Mouse (Mus musculus) liver, embryonic 14.5 days (tissue): Measurements from ENCODE around the gene Mettl2. TPM values are rescaled to one million over a fixed set of nuclear protein-coding genes. Genes with fewer than 3 reads are reported as not detected.

Source experiments
- ATAC-seq: fragments of 200-750 bp; cut with Nextera tagmentation; 2 replicates; pipeline ENCODE4 v1.8.0; 2017; ENCODE audit warnings: moderate number of reproducible peaks, mild to moderate bottlenecking, moderate library complexity; ENCODE audit not compliant: insufficient read depth
- DNase-seq, 3 experiments: peaks; one replicate each; pipeline ENCODE4 v3.0.0-alpha.2; 2012 to 2013; ENCODE audit warnings: low read depth in 3 of 3, low spot score in 3 of 3
- H3K27ac ChIP-seq: fragments of 300-500 bp; sonication (generic); 2 replicates; pipeline ENCODE4 v1.5.1; 2014; ENCODE audit warnings: moderate library complexity, mild to moderate bottlenecking, control low read depth, inconsistent platforms
- H3K27me3 ChIP-seq: fragments of 300-500 bp; sonication (generic); 2 replicates; pipeline ENCODE4 v1.6.1; 2014; ENCODE audit warnings: mild to moderate bottlenecking, low read length, moderate library complexity; ENCODE audit not compliant: control insufficient read depth, insufficient read depth
- H3K36me3 ChIP-seq: fragments of 300-500 bp; sonication (generic); replicated peaks from 2 replicates; pipeline ENCODE4 v1.6.1; 2014; ENCODE audit warnings: low read depth; ENCODE audit not compliant: control insufficient read depth, insufficient read depth
- H3K4me1 ChIP-seq, 2 experiments: fragments of 200-500 bp in 1 of 2; fragments of 300-500 bp in 1 of 2; sonication (generic) in 1 of 2; replicated peaks; 2 replicates each; pipeline ENCODE4 v1.6.1; 2012 to 2014; ENCODE audit warnings: antibody characterized with exemption in 1 of 2, inconsistent platforms in 1 of 2, low read length in 1 of 2; ENCODE audit not compliant: control insufficient read depth in 2 of 2, insufficient read depth in 2 of 2
- H3K4me2 ChIP-seq: fragments of 300-500 bp; sonication (generic); 2 replicates; pipeline ENCODE4 v1.6.1; 2014; ENCODE audit warnings: low read depth, mild to moderate bottlenecking, control low read depth, moderate library complexity
- H3K4me3 ChIP-seq, 2 experiments: fragments of 200-500 bp in 1 of 2; fragments of 300-500 bp in 1 of 2; sonication (generic) in 1 of 2; 2 replicates each; pipeline ENCODE4 v1.5.1; 2012 to 2014; ENCODE audit warnings: low read depth in 2 of 2, low read length in 2 of 2, mild to moderate bottlenecking in 2 of 2, control low read depth in 1 of 2, inconsistent platforms in 1 of 2, moderate library complexity in 1 of 2; ENCODE audit not compliant: insufficient read depth in 1 of 2
- H3K9ac ChIP-seq: fragments of 300-500 bp; sonication (generic); replicated peaks from 2 replicates; pipeline ENCODE4 v1.6.1; 2014; ENCODE audit warnings: mild to moderate bottlenecking, control low read depth, moderate library complexity
- H3K9me3 ChIP-seq: fragments of 300-500 bp; sonication (generic); 2 replicates; pipeline ENCODE4 v1.6.1; 2016; ENCODE audit warnings: low read length, mixed read lengths; ENCODE audit not compliant: control insufficient read depth
- CTCF ChIP-seq: IDR thresholded peaks from 2 replicates; pipeline ENCODE4 v1.5.1; 2016; ENCODE audit warnings: antibody characterized with exemption, low read depth, control low read depth
- EP300 ChIP-seq: IDR thresholded peaks from 2 replicates; pipeline ENCODE4 v1.6.1; 2016; ENCODE audit warnings: antibody characterized with exemption, low read depth
- WGBS: fragments of 180-500 bp; shearing (Covaris S2); extraction: QIAGEN DNeasy Blood & Tissue Kit; methylation state at CpG from one replicate; pipeline ENCODE4 v1.1.7; 2014; ENCODE audit not compliant: insufficient replicate concordance; 5-methylcytosine and 5-hydroxymethylcytosine counted together
- polyA plus RNA-seq, 2 experiments: library from polyadenylated mRNA; depleted of rRNA in 1 of 2; stranded (reverse) in 1 of 2; unstranded in 1 of 2; fragments of >200 nt; fragmentation: Nextera tagmentation in 1 of 2; extraction: Ambion mirVana in 1 of 2; gene quantifications; 2 replicates each; pipeline versions ENCODE4 v1.2.1 to v1.2.3; 2012 to 2014

Gene Mettl2
- polyA plus RNA-seq, 2 experiments: 14.6 to 16.6 TPM

- Histone ChIP-seq H3K27me3 (no peaks in the 10 kb centered on the region), H3K9me3 (no peaks in the 10 kb centered on the region), H3K4me3 (peak within 1 kb of the TSS; percentile 78 to 84; a peak in 3 of 4 replicates), H3K4me2 (peak within 1 kb of the TSS; percentile 83), H3K27ac (peak within 1 kb of the TSS; percentile 56), H3K36me3 (no peaks in the 10 kb centered on the region; the same call in 1 of the 2 replicates), H3K4me1 (peaks cover 14 to 16% of the 10 kb centered on the region in 2 experiments), H3K9ac (peak within 1 kb of the TSS; percentile 86)
- 65% methylated on average over 2 of the region's 2 CpGs for WGBS
- TF ChIP-seq EP300 (no peak), CTCF (no peak)
- ATAC-seq (no peak), DNase-seq (no peak)
Measured at GRCm38 (mm10) chr11:105178516-105178915, 52.3 kb downstream of the Mettl2 start, which contains the start of gene Tlk2. Tlk2 (plus strand) TSS chr11:105178807.

- no peaks in the 10 kb centered on the region for H3K9me3 ChIP-seq
- H3K27me3 ChIP-seq: no peaks in the 10 kb centered on the region
- DNase-seq (no peak), ATAC-seq (no peak)
- no peak for TF ChIP-seq EP300
- TF ChIP-seq CTCF: no peak
- 68% methylated on average over 4 of the region's 4 CpGs for WGBS
- H3K27ac ChIP-seq: peak overlapping the region; percentile 56
- H3K9ac ChIP-seq: peak overlapping the region; percentile 86
- peaks cover 14 to 16% of the 10 kb centered on the region in 2 experiments for H3K4me1 ChIP-seq
- H3K4me3 ChIP-seq: peak overlapping the region; percentile 78 to 84
- H3K4me2 ChIP-seq: peak overlapping the region; percentile 83
- H3K36me3 ChIP-seq: peaks cover 4% of the 10 kb centered on the region
Measured at GRCm38 (mm10) chr11:105179523-105179922, 53.3 kb downstream of the Mettl2 start.

- H3K36me3 ChIP-seq: peaks cover 10% of the 10 kb centered on the region
- TF ChIP-seq EP300: no peak
- TF ChIP-seq CTCF: no peak
- peak overlapping the region; percentile 82 for H3K27ac ChIP-seq
- peak; percentile 14 for ATAC-seq
- under 1% methylated on average over 35 of the region's 35 CpGs for WGBS
- peak overlapping the region; percentile 86 for H3K9ac ChIP-seq
- peak overlapping the region; percentile 78 to 84 for H3K4me3 ChIP-seq
- H3K4me2 ChIP-seq: peak overlapping the region; percentile 83
- H3K9me3 ChIP-seq: no peaks in the 10 kb centered on the region
- H3K27me3 ChIP-seq: no peaks in the 10 kb centered on the region
- no peak for DNase-seq
- H3K4me1 ChIP-seq: peaks cover 14 to 16% of the 10 kb centered on the region in 2 experiments
Measured at GRCm38 (mm10) chr11:105180471-105181091, 54.4 kb downstream of the Mettl2 start.

GRCm38 (mm10) chr11:105181126-105181637 lies 55.0 kb downstream of the Mettl2 start:
- under 1% methylated on average over 58 of the region's 60 CpGs for WGBS
- peaks cover 10% of the 10 kb centered on the region for H3K36me3 ChIP-seq
- H3K9ac ChIP-seq: peak overlapping the region; percentile 86
- H3K4me3 ChIP-seq: peak overlapping the region; percentile 78 to 84
- TF ChIP-seq CTCF (no peak), EP300 (peak; percentile 33; the same call in 1 of the 2 replicates)
- peak; percentile 91 for ATAC-seq
- peaks cover 14 to 16% of the 10 kb centered on the region in 2 experiments for H3K4me1 ChIP-seq
- H3K27me3 ChIP-seq: no peaks in the 10 kb centered on the region
- no peaks in the 10 kb centered on the region for H3K9me3 ChIP-seq
- H3K27ac ChIP-seq: peak overlapping the region; percentile 82
- DNase-seq: peak; percentile 74 to 80 (median 79)
- peak overlapping the region; percentile 83 for H3K4me2 ChIP-seq

- TF ChIP-seq CTCF: no peak
- no peak for TF ChIP-seq EP300
- WGBS: 4% methylated on average over 85 of the region's 89 CpGs
- peak overlapping the region; percentile 82 for H3K27ac ChIP-seq
- H3K9ac ChIP-seq: peak overlapping the region; percentile 86
- peak overlapping the region; percentile 83 for H3K4me2 ChIP-seq
- peak overlapping the region; percentile 78 to 84 for H3K4me3 ChIP-seq
- peak; percentile 57 for ATAC-seq
- peaks cover 10% of the 10 kb centered on the region for H3K36me3 ChIP-seq
- no peak for DNase-seq
- H3K27me3 ChIP-seq: no peaks in the 10 kb centered on the region
- H3K4me1 ChIP-seq: peaks cover 14 to 16% of the 10 kb centered on the region in 2 experiments
- H3K9me3 ChIP-seq: no peaks in the 10 kb centered on the region
Measured at GRCm38 (mm10) chr11:105181689-105182460, 55.6 kb downstream of the Mettl2 start.
